Mouse (Mus musculus): Measurements from ENCODE around the gene Psma5. TPM values are rescaled to one million over a fixed set of nuclear protein-coding genes. Genes with fewer than 3 reads are reported as not detected.

Psma5 gene
- polyA plus RNA-seq, 1 experiment, result 140 TPM

DNA sequence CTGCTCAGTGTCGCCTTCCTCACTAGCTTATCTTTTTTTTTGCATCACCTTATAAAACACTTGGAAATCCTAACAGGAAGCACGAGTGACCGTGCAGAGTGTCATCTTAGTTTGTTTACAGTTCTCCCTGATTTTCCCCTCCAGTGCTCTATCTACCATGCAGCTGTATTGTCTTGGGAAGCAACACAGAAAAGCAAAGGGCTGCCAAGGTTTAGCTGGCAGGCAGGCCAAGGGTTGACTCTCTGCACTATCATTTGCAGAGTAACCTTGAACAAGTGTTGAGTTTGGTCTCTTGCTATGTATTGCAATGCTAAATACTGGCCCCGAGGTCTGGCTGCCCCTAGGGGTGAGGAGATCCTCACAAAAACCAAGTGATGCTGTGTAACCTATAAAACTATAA, 55.0 kb downstream of the Psma5 start:
- Histone ChIP-seq H3K27ac (replicated peaks; ENCODE audit: low read depth, low read length) (no peak overlapping the region), H3K4me3 (ENCODE audit: insufficient read depth, low read depth, low read length) (no peak overlapping the region), H3K4me1 (ENCODE audit: control insufficient read depth, insufficient read depth, insufficient read length, low read length) (peaks cover 12% of the 10 kb centered on the region)

DNA sequence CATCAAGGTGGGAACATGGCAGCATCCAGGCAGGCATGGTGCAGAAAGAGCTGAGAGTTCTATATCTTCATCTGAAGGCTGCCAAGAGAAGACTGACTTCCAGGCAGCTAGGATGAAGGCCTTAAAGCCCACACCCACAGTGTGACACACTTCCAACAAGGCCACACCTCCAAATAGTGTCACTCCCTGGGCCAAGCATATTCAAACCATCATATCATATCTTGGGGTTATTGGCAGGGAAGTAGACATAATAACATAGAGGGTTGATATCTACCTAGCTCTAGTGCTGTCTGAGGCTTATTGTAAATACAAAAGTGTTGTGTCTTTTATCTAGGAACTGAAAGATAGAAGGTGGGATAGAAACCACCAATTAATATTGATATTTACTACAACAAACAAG, 55.7 kb downstream of the Psma5 start:
- Histone ChIP-seq H3K4me3 (ENCODE audit: insufficient read depth, low read depth, low read length) (no peak overlapping the region), H3K27ac (replicated peaks; ENCODE audit: low read depth, low read length) (no peak overlapping the region), H3K4me1 (ENCODE audit: control insufficient read depth, insufficient read depth, insufficient read length, low read length) (peaks cover 12% of the 10 kb centered on the region)

DNA sequence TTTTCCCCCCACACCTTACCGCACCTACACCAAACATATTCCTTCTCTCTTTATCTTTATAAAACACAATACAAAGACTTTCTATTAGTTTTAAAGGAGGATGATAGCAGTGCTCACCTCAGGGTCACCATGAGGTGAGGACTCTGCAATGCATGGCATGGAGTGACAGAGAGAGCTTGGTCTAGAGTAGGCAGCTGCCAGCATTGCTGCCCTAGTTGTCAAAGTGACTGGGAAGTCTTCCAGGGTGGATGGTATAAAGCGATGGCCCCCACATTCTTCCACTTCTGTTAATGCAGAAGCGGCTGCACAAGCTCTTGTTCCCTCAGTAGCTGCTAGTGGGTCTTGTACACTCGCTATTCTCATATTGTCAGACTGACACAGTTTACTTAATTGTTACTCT, 56.4 kb downstream of the Psma5 start:
- no peak overlapping the region for H3K4me3 ChIP-seq (ENCODE audit: insufficient read depth, low read depth, low read length)
- no peak overlapping the region for H3K27ac ChIP-seq (replicated peaks; ENCODE audit: low read depth, low read length)

DNA sequence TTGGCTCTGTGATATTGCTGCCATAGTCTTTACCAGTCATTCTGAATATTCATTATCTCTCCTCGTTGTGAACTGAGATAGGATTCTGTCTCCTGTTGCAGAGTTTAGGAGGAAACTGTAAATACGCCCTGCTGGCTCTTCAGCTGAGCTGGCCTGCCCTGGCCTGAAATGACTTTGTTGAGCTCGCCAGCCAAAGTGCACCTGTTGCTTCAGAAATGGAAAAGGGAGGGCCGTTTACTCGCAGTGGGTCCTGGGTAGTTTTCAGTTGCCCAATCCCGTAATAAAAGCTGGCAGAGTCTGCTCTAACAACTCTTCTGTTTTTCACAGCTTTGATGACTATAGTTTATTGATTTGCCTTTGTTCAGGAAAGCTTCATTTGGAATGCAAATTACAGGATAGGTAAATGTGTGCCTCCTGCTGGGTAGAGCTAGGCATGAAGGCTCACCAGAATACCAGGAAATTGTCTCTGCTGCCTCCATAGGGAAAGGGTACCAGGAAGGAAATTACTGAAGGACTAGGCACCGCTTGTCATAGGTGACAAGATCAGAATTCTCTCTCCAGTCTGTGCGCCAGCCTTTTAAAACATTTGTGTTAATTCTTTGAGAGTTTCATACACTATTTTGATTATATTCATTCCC, 57.4 kb downstream of the Psma5 start:
- H3K27ac ChIP-seq (replicated peaks; ENCODE audit: low read depth, low read length), result no peak overlapping the region
- no peak overlapping the region for H3K4me3 ChIP-seq (ENCODE audit: insufficient read depth, low read depth, low read length)
- peaks cover 8% of the 10 kb centered on the region for H3K4me1 ChIP-seq (ENCODE audit: control insufficient read depth, insufficient read depth, insufficient read length, low read length)

More for the DNA sequence above, 56.4 kb downstream of the Psma5 start:
- peaks cover 8% of the 10 kb centered on the region for H3K4me1 ChIP-seq (ENCODE audit: control insufficient read depth, insufficient read depth, insufficient read length, low read length)

DNA sequence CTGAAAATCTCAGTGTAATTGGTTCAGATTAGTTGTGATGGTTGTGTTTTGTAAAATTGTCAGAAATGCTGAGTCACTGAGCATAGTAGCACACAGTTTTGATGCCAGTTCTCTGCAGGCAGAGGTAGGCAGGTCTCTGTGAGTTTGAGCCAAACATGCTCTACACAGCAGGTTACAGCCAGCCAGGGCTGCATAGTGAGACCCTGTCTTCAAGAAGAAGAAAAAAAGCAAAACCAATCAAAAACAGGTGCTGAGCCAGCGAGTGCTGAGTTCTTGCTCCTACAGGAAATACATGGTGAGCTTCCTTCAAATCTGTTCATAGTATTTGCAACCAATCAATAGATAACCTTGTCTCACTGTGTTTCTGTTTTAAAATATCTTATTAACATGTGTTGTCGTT, 61.8 kb downstream of the Psma5 start:
- H3K27ac ChIP-seq (replicated peaks; ENCODE audit: low read depth, low read length), result no peak overlapping the region
- no peak overlapping the region for H3K4me3 ChIP-seq (ENCODE audit: insufficient read depth, low read depth, low read length)
- no peaks in the 10 kb centered on the region for H3K4me1 ChIP-seq (ENCODE audit: control insufficient read depth, insufficient read depth, insufficient read length, low read length)

DNA sequence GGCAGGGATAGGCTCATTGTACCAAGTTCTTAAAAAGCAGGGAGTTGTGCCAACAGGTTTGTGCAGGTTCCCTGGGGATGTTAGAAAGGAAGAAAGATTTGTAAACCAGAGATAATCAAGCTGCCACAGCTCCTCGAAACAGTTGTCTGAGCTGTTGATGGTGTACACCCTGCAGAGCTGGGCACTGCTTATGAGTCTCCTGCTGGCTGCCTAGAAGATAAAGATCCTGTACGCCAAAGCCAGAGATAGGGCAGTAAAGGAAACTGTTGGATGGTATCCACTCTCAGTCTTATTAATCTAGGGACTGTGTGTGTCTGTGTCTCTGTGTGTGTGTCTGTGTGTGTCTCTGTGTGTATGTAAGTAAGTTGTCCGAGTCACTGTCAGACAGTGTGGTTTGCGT, 64.9 kb downstream of the Psma5 start:
- no peak overlapping the region for H3K27ac ChIP-seq (replicated peaks; ENCODE audit: low read depth, low read length)
- no peak overlapping the region for H3K4me3 ChIP-seq (ENCODE audit: insufficient read depth, low read depth, low read length)
- H3K4me1 ChIP-seq (ENCODE audit: control insufficient read depth, insufficient read depth, insufficient read length, low read length), result no peaks in the 10 kb centered on the region

DNA sequence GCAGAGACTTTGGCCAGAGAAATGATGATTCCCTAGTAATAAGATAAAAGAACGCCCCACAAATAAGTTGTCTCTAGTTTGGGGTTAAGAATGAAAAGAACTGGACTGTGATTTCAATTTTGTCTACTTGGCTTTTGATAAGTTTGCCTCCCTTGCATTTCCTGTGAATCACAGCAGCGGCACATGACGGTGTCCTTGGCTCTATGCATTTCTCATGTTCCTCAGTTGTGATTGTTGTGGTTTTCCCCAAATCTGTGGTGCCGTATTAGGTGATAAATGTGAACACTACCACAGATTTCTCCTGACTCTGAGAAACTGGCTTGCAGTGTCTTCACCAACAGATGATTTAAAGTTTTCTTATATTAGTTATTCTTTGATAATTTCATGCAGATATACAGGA, 65.4 kb downstream of the Psma5 start:
- Histone ChIP-seq H3K4me3 (ENCODE audit: insufficient read depth, low read depth, low read length) (no peak overlapping the region), H3K27ac (replicated peaks; ENCODE audit: low read depth, low read length) (no peak overlapping the region)

DNA sequence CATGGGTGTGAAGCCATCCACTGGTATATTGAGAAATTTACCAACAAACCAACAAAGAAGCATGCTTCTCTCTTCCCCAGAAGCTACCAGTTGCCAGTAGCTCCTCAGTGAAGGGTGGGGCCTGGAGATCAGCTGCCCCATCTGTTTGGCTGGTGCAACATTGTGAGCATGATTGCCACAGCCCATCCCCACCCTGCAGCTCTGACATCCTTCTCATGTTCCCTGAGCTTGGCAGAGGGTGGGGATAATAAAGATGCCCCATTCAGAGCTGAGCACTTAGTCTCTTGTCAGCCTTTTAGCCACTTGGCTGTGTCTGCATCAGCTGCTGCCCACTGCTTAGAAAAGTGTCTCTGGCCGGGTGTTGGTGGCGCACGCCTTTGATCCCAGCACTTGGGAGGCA, 66.2 kb downstream of the Psma5 start:
- no peak overlapping the region for H3K27ac ChIP-seq (replicated peaks; ENCODE audit: low read depth, low read length)
- no peaks in the 10 kb centered on the region for H3K4me1 ChIP-seq (ENCODE audit: control insufficient read depth, insufficient read depth, insufficient read length, low read length)
- H3K4me3 ChIP-seq (ENCODE audit: insufficient read depth, low read depth, low read length), result no peak overlapping the region

More for the DNA sequence above, 65.4 kb downstream of the Psma5 start:
- no peaks in the 10 kb centered on the region for H3K4me1 ChIP-seq (ENCODE audit: control insufficient read depth, insufficient read depth, insufficient read length, low read length)

DNA sequence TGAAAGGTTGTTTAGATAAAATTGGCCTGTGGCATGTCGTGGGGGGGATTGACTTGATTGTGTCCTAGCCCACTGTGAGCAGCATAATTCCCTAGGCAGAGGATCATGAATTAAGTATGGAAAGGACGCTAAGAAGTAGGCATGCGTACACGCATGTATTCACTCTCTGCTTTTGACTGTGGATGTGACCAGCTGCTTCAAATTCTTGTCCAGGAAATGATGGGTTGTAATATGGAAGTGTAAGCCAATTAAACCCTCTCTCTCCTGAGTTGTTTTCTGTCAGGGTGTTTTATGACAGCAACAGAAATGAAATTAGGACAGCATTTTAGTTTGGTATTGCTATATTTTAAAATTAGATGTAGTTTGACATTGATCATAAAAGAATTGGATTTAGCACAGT, 68.1 kb downstream of the Psma5 start:
- Histone ChIP-seq H3K4me3 (ENCODE audit: insufficient read depth, low read depth, low read length) (no peak overlapping the region), H3K27ac (replicated peaks; ENCODE audit: low read depth, low read length) (no peak overlapping the region), H3K4me1 (ENCODE audit: control insufficient read depth, insufficient read depth, insufficient read length, low read length) (no peaks in the 10 kb centered on the region)

DNA sequence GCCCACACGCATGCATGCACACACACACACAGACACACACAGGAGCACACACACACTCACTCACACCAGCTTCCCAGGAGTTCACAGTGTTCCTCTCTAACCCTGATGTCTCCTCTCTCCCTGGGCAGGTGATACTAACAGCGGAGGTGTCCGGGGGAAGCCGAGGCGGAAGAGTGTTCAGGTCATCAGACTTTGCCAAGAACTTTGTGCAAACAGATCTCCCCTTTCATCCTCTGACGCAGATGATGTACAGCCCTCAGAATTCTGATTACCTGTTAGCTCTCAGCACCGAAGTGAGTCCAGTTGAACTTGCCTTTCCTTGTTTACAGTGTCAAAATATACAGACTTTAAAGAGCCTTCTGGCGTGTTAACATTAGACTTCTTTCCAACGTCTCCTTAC, 68.8 kb downstream of the Psma5 start:
- no peaks in the 10 kb centered on the region for H3K4me1 ChIP-seq (ENCODE audit: control insufficient read depth, insufficient read depth, insufficient read length, low read length)
- H3K4me3 ChIP-seq (ENCODE audit: insufficient read depth, low read depth, low read length), result no peak overlapping the region
- no peak overlapping the region for H3K27ac ChIP-seq (replicated peaks; ENCODE audit: low read depth, low read length)

DNA sequence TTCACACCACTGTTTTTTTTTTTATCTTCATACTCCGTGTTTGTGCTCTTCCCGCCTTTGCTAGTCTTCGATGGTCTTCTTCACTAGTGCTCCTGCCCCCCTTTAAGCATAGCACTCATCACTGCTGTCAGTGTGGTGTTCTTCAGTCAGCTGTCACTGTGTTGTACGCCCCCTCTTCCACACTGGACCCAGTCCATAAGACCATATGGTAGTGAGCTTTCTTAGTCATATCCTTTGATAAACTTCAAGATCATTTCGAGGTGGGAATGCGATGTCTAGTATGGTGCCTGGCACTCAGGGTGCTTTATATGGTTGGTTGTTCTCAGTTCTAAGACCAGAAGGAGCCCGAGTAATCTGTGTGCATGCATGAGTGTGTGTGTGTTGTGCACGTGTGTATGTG, 70.5 kb downstream of the Psma5 start:
- Histone ChIP-seq H3K27ac (replicated peaks; ENCODE audit: low read depth, low read length) (no peak overlapping the region), H3K4me3 (ENCODE audit: insufficient read depth, low read depth, low read length) (no peak overlapping the region), H3K4me1 (ENCODE audit: control insufficient read depth, insufficient read depth, insufficient read length, low read length) (no peaks in the 10 kb centered on the region)

DNA sequence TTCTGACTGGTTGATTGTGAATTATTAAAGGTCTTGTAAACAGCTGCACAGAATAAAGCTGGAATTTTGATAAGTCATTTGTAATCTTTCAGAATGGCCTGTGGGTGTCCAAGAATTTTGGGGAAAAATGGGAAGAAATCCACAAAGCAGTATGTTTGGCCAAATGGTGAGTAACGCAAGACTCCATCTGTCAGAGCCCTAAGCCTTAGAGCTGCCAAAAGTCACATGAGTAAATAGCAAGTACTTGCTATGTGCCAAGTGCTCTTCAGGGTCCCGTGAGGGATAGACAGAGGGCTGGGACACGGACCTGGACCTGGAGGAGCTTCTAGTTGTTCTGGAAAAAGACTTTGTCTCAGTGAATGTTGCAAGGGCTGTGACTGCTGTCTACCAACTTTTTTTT, 71.2 kb downstream of the Psma5 start:
- no peaks in the 10 kb centered on the region for H3K4me1 ChIP-seq (ENCODE audit: control insufficient read depth, insufficient read depth, insufficient read length, low read length)
- no peak overlapping the region for H3K4me3 ChIP-seq (ENCODE audit: insufficient read depth, low read depth, low read length)
- H3K27ac ChIP-seq (replicated peaks; ENCODE audit: low read depth, low read length), result no peak overlapping the region

DNA sequence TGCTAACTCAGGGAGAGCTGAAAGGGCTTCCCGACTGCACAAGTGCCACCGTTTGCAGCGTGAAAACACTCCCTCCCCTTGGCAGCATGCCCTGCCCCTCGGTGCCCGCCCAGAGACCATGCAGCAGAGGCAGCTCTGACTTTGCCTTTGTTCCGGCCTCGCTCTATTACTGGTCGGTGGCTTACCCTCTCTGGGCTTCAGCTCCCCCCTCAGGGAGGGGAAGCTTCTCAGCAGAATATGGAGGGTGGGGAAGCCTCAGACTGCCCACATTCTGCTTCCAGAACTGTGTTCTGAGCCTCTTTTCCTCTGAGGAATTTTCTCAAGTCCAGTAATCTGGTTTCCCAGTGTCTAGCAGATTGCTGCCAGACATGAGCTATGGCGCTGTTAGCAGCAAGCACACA, 71.7 kb downstream of the Psma5 start:
- Histone ChIP-seq H3K4me1 (ENCODE audit: control insufficient read depth, insufficient read depth, insufficient read length, low read length) (no peaks in the 10 kb centered on the region), H3K27ac (replicated peaks; ENCODE audit: low read depth, low read length) (no peak overlapping the region), H3K4me3 (ENCODE audit: insufficient read depth, low read depth, low read length) (no peak overlapping the region)

Other genes starting within 250 kb of the Psma5 start
- gene Gstm1, start 239.0 kb upstream of the Psma5 start, polyA plus RNA-seq (2012; ENCODE audit: insufficient read depth, insufficient read length, missing spikeins), result 393 and 398 TPM in 2 replicates
- 17.4 and 30.2 TPM in 2 replicates for gene Gstm4, start 212.0 kb upstream of the Psma5 start, polyA plus RNA-seq (2012; ENCODE audit: insufficient read depth, insufficient read length, missing spikeins)
- 13.5 and 16.4 TPM in 2 replicates for gene Ampd2, start 170.3 kb upstream of the Psma5 start, polyA plus RNA-seq (2012; ENCODE audit: insufficient read depth, insufficient read length, missing spikeins)
- gene Gnat2, start 164.1 kb upstream of the Psma5 start, polyA plus RNA-seq (2012; ENCODE audit: insufficient read depth, insufficient read length, missing spikeins), result not detected in 2 replicates
- 20.7 and 24.7 TPM in 2 replicates for gene Gnai3, start 110.8 kb upstream of the Psma5 start, polyA plus RNA-seq (2012; ENCODE audit: insufficient read depth, insufficient read length, missing spikeins)
- not detected in 2 replicates for gene Gpr61, start 102.0 kb upstream of the Psma5 start, polyA plus RNA-seq (2012; ENCODE audit: insufficient read depth, insufficient read length, missing spikeins)
- gene Amigo1, start 70.6 kb upstream of the Psma5 start, polyA plus RNA-seq (2012; ENCODE audit: insufficient read depth, insufficient read length, missing spikeins), result 5.8 and 10.1 TPM in 2 replicates
- gene Cyb561d1, start 55.7 kb upstream of the Psma5 start, polyA plus RNA-seq (2012; ENCODE audit: insufficient read depth, insufficient read length, missing spikeins), result 3.5 and 4.8 TPM in 2 replicates
- 0.91 and 2.4 TPM in 2 replicates for gene Atxn7l2, start 46.0 kb upstream of the Psma5 start, polyA plus RNA-seq (2012; ENCODE audit: insufficient read depth, insufficient read length, missing spikeins)
- 2.7 and 3.9 TPM in 2 replicates for gene Sypl2, start 30.3 kb upstream of the Psma5 start, polyA plus RNA-seq (2012; ENCODE audit: insufficient read depth, insufficient read length, missing spikeins)
- 53.0 and 68.1 TPM in 2 replicates for gene Sort1, start 27.2 kb downstream of the Psma5 start, polyA plus RNA-seq (2012; ENCODE audit: insufficient read depth, insufficient read length, missing spikeins)
- not detected in 2 replicates for gene Mybphl, start 108.0 kb downstream of the Psma5 start, polyA plus RNA-seq (2012; ENCODE audit: insufficient read depth, insufficient read length, missing spikeins)
- not detected in 2 replicates for gene Psrc1, start 126.9 kb downstream of the Psma5 start, polyA plus RNA-seq (2012; ENCODE audit: insufficient read depth, insufficient read length, missing spikeins)
- gene Celsr2, start 158.6 kb downstream of the Psma5 start, polyA plus RNA-seq (2012; ENCODE audit: insufficient read depth, insufficient read length, missing spikeins), result 2.4 and 4.0 TPM in 2 replicates
- 87.8 and 101 TPM in 2 replicates for gene Sars, start 188.3 kb downstream of the Psma5 start, polyA plus RNA-seq (2012; ENCODE audit: insufficient read depth, insufficient read length, missing spikeins)

Measured in brown adipose tissue, adult 24 weeks (tissue).